Mouse (Mus musculus) liver, embryonic 14.5 days (tissue): ENCODE results near the gene Brk1. TPM values are rescaled to one million over a fixed set of nuclear protein-coding genes. Genes with fewer than 3 reads are reported as not detected.

ENCODE experiments used
- ATAC-seq: fragments of 200-750 bp; cut with Nextera tagmentation; 2 replicates; pipeline ENCODE4 v1.8.0; 2017; ENCODE audit warnings: moderate number of reproducible peaks, mild to moderate bottlenecking, moderate library complexity; ENCODE audit not compliant: insufficient read depth
- DNase-seq, 3 experiments: peaks; one replicate each; pipeline ENCODE4 v3.0.0-alpha.2; 2012 to 2013; ENCODE audit warnings: low read depth in 3 of 3, low spot score in 3 of 3
- H3K27ac ChIP-seq: fragments of 300-500 bp; sonication (generic); 2 replicates; pipeline ENCODE4 v1.5.1; 2014; ENCODE audit warnings: moderate library complexity, mild to moderate bottlenecking, control low read depth, inconsistent platforms
- H3K27me3 ChIP-seq: fragments of 300-500 bp; sonication (generic); 2 replicates; pipeline ENCODE4 v1.6.1; 2014; ENCODE audit warnings: mild to moderate bottlenecking, low read length, moderate library complexity; ENCODE audit not compliant: control insufficient read depth, insufficient read depth
- H3K36me3 ChIP-seq: fragments of 300-500 bp; sonication (generic); replicated peaks from 2 replicates; pipeline ENCODE4 v1.6.1; 2014; ENCODE audit warnings: low read depth; ENCODE audit not compliant: control insufficient read depth, insufficient read depth
- H3K4me1 ChIP-seq, 2 experiments: fragments of 200-500 bp in 1 of 2; fragments of 300-500 bp in 1 of 2; sonication (generic) in 1 of 2; replicated peaks; 2 replicates each; pipeline ENCODE4 v1.6.1; 2012 to 2014; ENCODE audit warnings: antibody characterized with exemption in 1 of 2, inconsistent platforms in 1 of 2, low read length in 1 of 2; ENCODE audit not compliant: control insufficient read depth in 2 of 2, insufficient read depth in 2 of 2
- H3K4me2 ChIP-seq: fragments of 300-500 bp; sonication (generic); 2 replicates; pipeline ENCODE4 v1.6.1; 2014; ENCODE audit warnings: low read depth, mild to moderate bottlenecking, control low read depth, moderate library complexity
- H3K4me3 ChIP-seq, 2 experiments: fragments of 200-500 bp in 1 of 2; fragments of 300-500 bp in 1 of 2; sonication (generic) in 1 of 2; 2 replicates each; pipeline ENCODE4 v1.5.1; 2012 to 2014; ENCODE audit warnings: low read depth in 2 of 2, low read length in 2 of 2, mild to moderate bottlenecking in 2 of 2, control low read depth in 1 of 2, inconsistent platforms in 1 of 2, moderate library complexity in 1 of 2; ENCODE audit not compliant: insufficient read depth in 1 of 2
- H3K9ac ChIP-seq: fragments of 300-500 bp; sonication (generic); replicated peaks from 2 replicates; pipeline ENCODE4 v1.6.1; 2014; ENCODE audit warnings: mild to moderate bottlenecking, control low read depth, moderate library complexity
- H3K9me3 ChIP-seq: fragments of 300-500 bp; sonication (generic); 2 replicates; pipeline ENCODE4 v1.6.1; 2016; ENCODE audit warnings: low read length, mixed read lengths; ENCODE audit not compliant: control insufficient read depth
- CTCF ChIP-seq: IDR thresholded peaks from 2 replicates; pipeline ENCODE4 v1.5.1; 2016; ENCODE audit warnings: antibody characterized with exemption, low read depth, control low read depth
- EP300 ChIP-seq: IDR thresholded peaks from 2 replicates; pipeline ENCODE4 v1.6.1; 2016; ENCODE audit warnings: antibody characterized with exemption, low read depth
- WGBS: fragments of 180-500 bp; shearing (Covaris S2); extraction: QIAGEN DNeasy Blood & Tissue Kit; methylation state at CpG from one replicate; pipeline ENCODE4 v1.1.7; 2014; ENCODE audit not compliant: insufficient replicate concordance; 5-methylcytosine and 5-hydroxymethylcytosine counted together
- polyA plus RNA-seq, 2 experiments: library from polyadenylated mRNA; depleted of rRNA in 1 of 2; stranded (reverse) in 1 of 2; unstranded in 1 of 2; fragments of >200 nt; fragmentation: Nextera tagmentation in 1 of 2; extraction: Ambion mirVana in 1 of 2; gene quantifications; 2 replicates each; pipeline versions ENCODE4 v1.2.1 to v1.2.3; 2012 to 2014

Gene Brk1
- polyA plus RNA-seq, 2 experiments = 71.1 to 88.8 TPM

GRCm38 (mm10) chr6:113608871-113609270, 4.3 kb downstream of the Brk1 start:
- H3K4me3 ChIP-seq = no peak overlapping the region
- TF ChIP-seq CTCF (no peak), EP300 (no peak)
- no peak overlapping the region for H3K9ac ChIP-seq
- peaks cover 8 to 13% of the 10 kb centered on the region in 2 experiments for H3K4me1 ChIP-seq
- WGBS = 80% methylated on average over 6 of the region's 6 CpGs
- H3K9me3 ChIP-seq = no peaks in the 10 kb centered on the region
- no peak overlapping the region for H3K27ac ChIP-seq
- H3K27me3 ChIP-seq = no peaks in the 10 kb centered on the region
- no peak overlapping the region for H3K4me2 ChIP-seq
- peaks cover 7% of the 10 kb centered on the region for H3K36me3 ChIP-seq
- no peak for ATAC-seq
- no peak for DNase-seq

GRCm38 (mm10) chr6:113609293-113609692, 4.7 kb downstream of the Brk1 start:
- Histone ChIP-seq H3K36me3 (peaks cover 9% of the 10 kb centered on the region), H3K4me1 (peaks cover 8 to 9% of the 10 kb centered on the region in 2 experiments), H3K9me3 (no peaks in the 10 kb centered on the region), H3K9ac (no peak overlapping the region), H3K27ac (no peak overlapping the region), H3K4me2 (no peak overlapping the region), H3K4me3 (no peak overlapping the region), H3K27me3 (no peaks in the 10 kb centered on the region)
- no peak for ATAC-seq
- TF ChIP-seq EP300 (no peak), CTCF (no peak)
- 88% methylated on average over 7 of the region's 7 CpGs for WGBS
- no peak for DNase-seq

GRCm38 (mm10) chr6:113612258-113612969, 7.8 kb downstream of the Brk1 start:
- Histone ChIP-seq H3K9ac (no peak overlapping the region), H3K27ac (no peak overlapping the region), H3K4me3 (no peak overlapping the region), H3K4me2 (no peak overlapping the region), H3K27me3 (no peaks in the 10 kb centered on the region), H3K9me3 (no peaks in the 10 kb centered on the region), H3K4me1 (no peaks in the 10 kb centered on the region), H3K36me3 (peaks cover 28% of the 10 kb centered on the region)
- TF ChIP-seq EP300 = no peak
- no peak for TF ChIP-seq CTCF
- ATAC-seq = no peak
- 77% methylated on average over 8 of the region's 8 CpGs for WGBS
- no peak for DNase-seq

GRCm38 (mm10) chr6:113614152-113614551, 9.6 kb downstream of the Brk1 start:
- peaks cover 30% of the 10 kb centered on the region for H3K36me3 ChIP-seq
- H3K9ac ChIP-seq = no peak overlapping the region
- no peak overlapping the region for H3K27ac ChIP-seq
- no peak for DNase-seq
- peaks cover 0 to 4% of the 10 kb centered on the region in 2 experiments; a peak in 1 of 4 replicates for H3K4me1 ChIP-seq
- ATAC-seq = no peak
- H3K4me3 ChIP-seq = no peak overlapping the region
- H3K4me2 ChIP-seq = no peak overlapping the region
- WGBS = 87% methylated on average over 7 of the region's 7 CpGs
- H3K27me3 ChIP-seq = no peaks in the 10 kb centered on the region
- no peaks in the 10 kb centered on the region for H3K9me3 ChIP-seq
- no peak for TF ChIP-seq EP300
- no peak for TF ChIP-seq CTCF

- Histone ChIP-seq H3K27me3 (no peaks in the 10 kb centered on the region), H3K9me3 (no peaks in the 10 kb centered on the region), H3K4me2 (no peak overlapping the region), H3K4me1 (peaks cover 0 to 4% of the 10 kb centered on the region in 2 experiments; a peak in 1 of 4 replicates), H3K9ac (no peak overlapping the region), H3K36me3 (peaks cover 30% of the 10 kb centered on the region), H3K4me3 (no peak overlapping the region), H3K27ac (no peak overlapping the region)
- WGBS = 87% methylated on average over 8 of the region's 8 CpGs
- TF ChIP-seq EP300 (no peak), CTCF (no peak)
- ATAC-seq (no peak), DNase-seq (no peak)
Measured at GRCm38 (mm10) chr6:113614997-113615396, 10.4 kb downstream of the Brk1 start.
